Mouse (Mus musculus) left cerebral cortex, adult 2 months (tissue): ENCODE results near the gene Gm525. TPM values are rescaled to one million over a fixed set of nuclear protein-coding genes. Genes with fewer than 3 reads are reported as not detected.
"Not testable (repeated sequence)": the region's sequence is repeated elsewhere in the genome, so short reads cannot be mapped to it uniquely, and the experiment has no call there.

Source experiments
- DNase-seq, 2 experiments: peaks; one replicate each; pipeline ENCODE4 v3.0.0; 2021 to 2022; ENCODE audit warnings: low spot score in 2 of 2, mixed read lengths in 1 of 2; ENCODE audit errors: extremely low spot score in 1 of 2
- H3K27ac ChIP-seq: fragments of 200-600 bp; 2 replicates; pipeline ENCODE4 v1.8.1; 2022
- H3K4me3 ChIP-seq: fragments of 200-600 bp; 2 replicates; pipeline ENCODE4 v1.8.1; 2022
- CTCF ChIP-seq: fragments of 200-600 bp; IDR thresholded peaks from 2 replicates; pipeline ENCODE4 v1.8.1; 2022; ENCODE audit warnings: antibody characterized with exemption, mild to moderate bottlenecking, moderate library complexity
- intact Hi-C: fragments of 180-260 bp; cut with DNase I; formaldehyde crosslinking; loops from one replicate; pipeline ENCODE4 v1.15.1; 2025
- long read RNA-seq, 2 experiments: library from polyadenylated mRNA; stranded (forward); transcript quantifications; one replicate each; pipeline ENCODE4 v2.0.0; 2021; ENCODE audit warnings: borderline mapping rate in 2 of 2
- total RNA-seq, 2 experiments: library from RNA; stranded (reverse); gene quantifications; 2 replicates each; pipeline ENCODE4 v1.2.3; 2021

Gm525 gene
- under 1 TPM in 1 of 2 experiments, not detected in 1; 0.95 TPM for total RNA-seq
- long read RNA-seq, experiment 1, result 0 reads
- long read RNA-seq, experiment 2, result 0 reads

- intact Hi-C loops, result no loop called here
- H3K4me3 ChIP-seq, result no peak within 1 kb of the TSS
- TF ChIP-seq CTCF, result no peak
- DNase-seq, result no peak
- peak within 1 kb of the TSS; percentile 70 for H3K27ac ChIP-seq
These were observed at the start of gene Gm525 for GRCm38 (mm10) chr11:89073541-89073940. TSS of gene Gm525 (plus strand) at chr11:89073841.

GRCm38 (mm10) chr11:89024181-89024881 is 49.3 kb upstream of the Gm525 start:
- H3K27ac ChIP-seq, result no peak overlapping the region; the same call in 1 of the 2 replicates
- no peak for TF ChIP-seq CTCF
- intact Hi-C loops, result no loop called here
- no peak for DNase-seq
- no peak overlapping the region for H3K4me3 ChIP-seq

GRCm38 (mm10) chr11:89025603-89026002 is 48.0 kb upstream of the Gm525 start:
- no peak overlapping the region for H3K4me3 ChIP-seq
- H3K27ac ChIP-seq, result no peak overlapping the region
- no peak for TF ChIP-seq CTCF
- no peak for DNase-seq
- intact Hi-C loops, result no loop called here

- H3K4me3 ChIP-seq, result no peak overlapping the region
- TF ChIP-seq CTCF, result no peak
- H3K27ac ChIP-seq, result no peak overlapping the region
- intact Hi-C loops, result no loop called here
- DNase-seq, result no peak
These were observed 47.5 kb upstream of the Gm525 start for GRCm38 (mm10) chr11:89026117-89026516.

- no peak for TF ChIP-seq CTCF
- Histone ChIP-seq H3K27ac (no peak overlapping the region), H3K4me3 (no peak overlapping the region)
- no peak for DNase-seq
- intact Hi-C loops, result no loop called here
These were observed 45.7 kb upstream of the Gm525 start for GRCm38 (mm10) chr11:89027955-89028361.

- Histone ChIP-seq H3K4me3 (no peak overlapping the region), H3K27ac (no peak overlapping the region)
- no peak for TF ChIP-seq CTCF
- no peak for DNase-seq
- intact Hi-C loops, result no loop called here
These were observed 44.7 kb upstream of the Gm525 start for GRCm38 (mm10) chr11:89028871-89029405.

- no peak for DNase-seq
- intact Hi-C loops, result no loop called here
- Histone ChIP-seq H3K27ac (no peak overlapping the region), H3K4me3 (no peak overlapping the region)
- TF ChIP-seq CTCF, result no peak
These were observed 43.1 kb upstream of the Gm525 start for GRCm38 (mm10) chr11:89030552-89030951.

- DNase-seq, result no peak
- no peak overlapping the region for H3K27ac ChIP-seq
- no peak for TF ChIP-seq CTCF
- H3K4me3 ChIP-seq, result no peak overlapping the region
- intact Hi-C loops, result no loop called here
These were observed 42.5 kb upstream of the Gm525 start for GRCm38 (mm10) chr11:89031189-89031588.

- intact Hi-C loops, result no loop called here
These were observed 39.0 kb upstream of the Gm525 start for GRCm38 (mm10) chr11:89034592-89034991.

GRCm38 (mm10) chr11:89035552-89035951 is 38.1 kb upstream of the Gm525 start:
- Histone ChIP-seq H3K27ac (no peak overlapping the region), H3K4me3 (no peak overlapping the region)
- intact Hi-C loops, result no loop called here
- no peak for TF ChIP-seq CTCF
- no peak for DNase-seq

More at GRCm38 (mm10) chr11:89034592-89034991, 39.0 kb upstream of the Gm525 start:
- Histone ChIP-seq H3K27ac (no peak overlapping the region), H3K4me3 (no peak overlapping the region)
- TF ChIP-seq CTCF, result peak; percentile 18
- no peak for DNase-seq

- no peak for DNase-seq
- TF ChIP-seq CTCF, result no peak
- no peak overlapping the region for H3K27ac ChIP-seq
- no peak overlapping the region for H3K4me3 ChIP-seq
- intact Hi-C loops, result loop anchor here (2.0 kb wide), 1 partner anchor 46 kb away; no protein-coding TSS in a partner anchor
These were observed 35.1 kb upstream of the Gm525 start for GRCm38 (mm10) chr11:89038496-89038895.

- intact Hi-C loops, result loop anchor here (2.0 kb wide), 1 partner anchor 47 kb away; no protein-coding TSS in a partner anchor
- Histone ChIP-seq H3K4me3 (no peak overlapping the region), H3K27ac (no peak overlapping the region)
- peak; percentile 92 for TF ChIP-seq CTCF
- peak; percentile 37 to 60 for DNase-seq
These were observed 34.3 kb upstream of the Gm525 start for GRCm38 (mm10) chr11:89039325-89039724.

GRCm38 (mm10) chr11:89041073-89041472 is 32.6 kb upstream of the Gm525 start:
- H3K4me3 ChIP-seq, intact Hi-C loops, H3K27ac ChIP-seq, DNase-seq: not testable (repeated sequence)
